Mouse (Mus musculus) retina, postnatal 1 day (tissue): ENCODE measurements around the gene Lpin2.

Experiments used
- DNase-seq: peaks from one replicate; pipeline ENCODE4 v3.0.0-alpha.2; 2012

Gene Lpin2

GRCm38 (mm10) chr17:71267374-71267773, 85.0 kb downstream of the Lpin2 start:
- DNase-seq: no peak

GRCm38 (mm10) chr17:71268152-71268551, 85.8 kb downstream of the Lpin2 start:
- no peak for DNase-seq

GRCm38 (mm10) chr17:71268599-71268998, 86.2 kb downstream of the Lpin2 start:
- no peak for DNase-seq

- DNase-seq: no peak
Observed at GRCm38 (mm10) chr17:71273901-71274300, 91.5 kb downstream of the Lpin2 start.

GRCm38 (mm10) chr17:71276771-71277170, 94.4 kb downstream of the Lpin2 start:
- DNase-seq: no peak

GRCm38 (mm10) chr17:71277701-71278491, 95.5 kb downstream of the Lpin2 start:
- DNase-seq: no peak

GRCm38 (mm10) chr17:71282716-71283115, 100.4 kb downstream of the Lpin2 start:
- DNase-seq: no peak

- peak; percentile 40 for DNase-seq
Observed at GRCm38 (mm10) chr17:71283237-71283636, 100.9 kb downstream of the Lpin2 start.

- DNase-seq: no peak
Observed at GRCm38 (mm10) chr17:71284890-71285289, 102.5 kb downstream of the Lpin2 start.

GRCm38 (mm10) chr17:71285929-71286328, 103.6 kb downstream of the Lpin2 start:
- DNase-seq: no peak

GRCm38 (mm10) chr17:71287586-71287985, 105.2 kb downstream of the Lpin2 start:
- DNase-seq: no peak

- no peak for DNase-seq
Observed at GRCm38 (mm10) chr17:71288145-71288758, 105.9 kb downstream of the Lpin2 start.

GRCm38 (mm10) chr17:71288808-71289548, 106.6 kb downstream of the Lpin2 start:
- DNase-seq: no peak

GRCm38 (mm10) chr17:71289572-71290176, 107.3 kb downstream of the Lpin2 start:
- DNase-seq: no peak

- no peak for DNase-seq
Observed at GRCm38 (mm10) chr17:71290486-71291410, 108.4 kb downstream of the Lpin2 start.

- DNase-seq: no peak
Observed at GRCm38 (mm10) chr17:71291897-71292420, 109.6 kb downstream of the Lpin2 start.

GRCm38 (mm10) chr17:71292897-71293296, 110.5 kb downstream of the Lpin2 start:
- no peak for DNase-seq

GRCm38 (mm10) chr17:71294570-71294969, 112.2 kb downstream of the Lpin2 start:
- no peak for DNase-seq
